Mouse (Mus musculus): ENCODE measurements at regions not wholly inside any gene's neighbourhood (a gene's known extent, or its start where the extent isn't known, plus 50 kb on each side); places are given as distances from the start of the nearest gene placed in this dataset.

- peak; percentile 96 for ATAC-seq
- WGBS: 26% methylated on average over 10 of the region's 10 CpGs
- Histone ChIP-seq H3K9ac (replicated peaks; ENCODE audit: low read length) (no peak overlapping the region), H3K4me2 (ENCODE audit: low read depth, low read length) (no peak overlapping the region), H3K9me3 (ENCODE audit: low read length) (no peaks in the 10 kb centered on the region), H3K4me3 (ENCODE audit: low read length) (no peak overlapping the region), H3K36me3 (ENCODE audit: insufficient read depth, low read length) (no peaks in the 10 kb centered on the region), H3K27me3 (ENCODE audit: insufficient read depth, low read length) (no peaks in the 10 kb centered on the region), H3K27ac (no peak overlapping the region), H3K4me1 (ENCODE audit: insufficient read depth, low read length) (0 out of 2 replicates have a peak, but pooled peaks cover 3% of the 10 kb centered on the region)
- DNase-seq (ENCODE audit: low spot score): peak; percentile 94
- peak; percentile 65 for TF ChIP-seq CTCF (IDR thresholded peaks at IDR 0.05; ENCODE audit: low read depth)
Measured at GRCm38 (mm10) chr2:128245544-128245943, 119.7 kb downstream of the Bcl2l11 start.

DNA sequence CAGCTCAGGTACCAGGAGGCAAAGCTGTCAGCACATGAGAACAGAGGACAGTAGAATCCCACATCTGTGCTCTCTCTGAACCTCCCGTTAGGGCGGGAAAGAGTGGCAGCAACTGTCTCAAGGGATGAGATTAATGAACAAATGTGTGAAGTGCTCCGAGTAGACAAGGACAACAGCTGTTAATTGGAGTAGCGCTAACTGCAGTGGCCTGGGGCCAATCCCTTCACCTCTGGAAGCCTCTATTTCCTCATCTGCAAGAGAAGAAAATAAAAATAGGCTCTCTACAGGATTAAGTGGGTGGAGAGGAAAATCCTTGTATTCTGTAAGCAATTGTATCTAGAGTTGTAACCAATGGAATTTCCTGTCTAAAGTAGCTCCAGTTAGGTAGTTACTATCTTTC is 122.1 kb downstream of the Bcl2l11 start:
- Histone ChIP-seq H3K4me3 (ENCODE audit: low read length) (no peak overlapping the region), H3K9me3 (ENCODE audit: low read length) (no peaks in the 10 kb centered on the region), H3K27ac (no peak overlapping the region), H3K4me1 (ENCODE audit: insufficient read depth, low read length) (0 out of 2 replicates have a peak, but pooled peaks cover 3% of the 10 kb centered on the region), H3K36me3 (ENCODE audit: insufficient read depth, low read length) (no peaks in the 10 kb centered on the region), H3K9ac (replicated peaks; ENCODE audit: low read length) (no peak overlapping the region), H3K27me3 (ENCODE audit: insufficient read depth, low read length) (no peaks in the 10 kb centered on the region), H3K4me2 (ENCODE audit: low read depth, low read length) (no peak overlapping the region)
- ATAC-seq (no peak), DNase-seq (ENCODE audit: low spot score) (no peak)
- WGBS: 41% methylated on average over 4 of the region's 4 CpGs
- no peak for TF ChIP-seq CTCF (IDR thresholded peaks at IDR 0.05; ENCODE audit: low read depth)

GRCm38 (mm10) chr2:128249188-128249587 is 123.3 kb downstream of the Bcl2l11 start:
- no peak overlapping the region for H3K27ac ChIP-seq
- H3K36me3 ChIP-seq (ENCODE audit: insufficient read depth, low read length): no peaks in the 10 kb centered on the region
- DNase-seq (ENCODE audit: low spot score): no peak
- no peak overlapping the region for H3K4me3 ChIP-seq (ENCODE audit: low read length)
- no peak for ATAC-seq
- no peak overlapping the region for H3K9ac ChIP-seq (replicated peaks; ENCODE audit: low read length)
- H3K4me1 ChIP-seq (ENCODE audit: insufficient read depth, low read length): 0 out of 2 replicates have a peak, but pooled peaks cover 3% of the 10 kb centered on the region
- no peaks in the 10 kb centered on the region for H3K9me3 ChIP-seq (ENCODE audit: low read length)
- no peak for TF ChIP-seq CTCF (IDR thresholded peaks at IDR 0.05; ENCODE audit: low read depth)
- H3K4me2 ChIP-seq (ENCODE audit: low read depth, low read length): no peak overlapping the region
- WGBS: 96% methylated on average over 4 of the region's 4 CpGs
- no peaks in the 10 kb centered on the region for H3K27me3 ChIP-seq (ENCODE audit: insufficient read depth, low read length)

DNA sequence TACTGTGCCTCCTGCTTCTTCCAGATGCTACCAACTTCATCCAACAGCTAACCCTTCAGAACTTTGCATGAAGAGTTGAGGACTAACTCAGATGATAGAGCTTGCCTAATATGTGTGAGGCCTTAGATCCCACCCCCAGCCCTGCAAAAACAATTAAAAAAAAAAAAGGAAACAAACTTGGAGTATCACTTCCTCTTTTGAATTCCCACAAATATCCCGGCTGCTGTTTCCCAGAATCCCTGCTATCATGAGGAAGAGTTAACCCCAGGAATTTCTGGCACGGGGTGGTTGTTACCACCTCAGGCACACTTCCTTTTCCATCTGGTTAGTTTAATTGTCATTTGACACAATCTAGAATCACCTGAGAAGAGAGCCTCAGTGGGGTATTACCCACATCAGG is 123.8 kb downstream of the Bcl2l11 start:
- no peak overlapping the region for H3K27ac ChIP-seq
- TF ChIP-seq CTCF (IDR thresholded peaks at IDR 0.05; ENCODE audit: low read depth): no peak
- no peaks in the 10 kb centered on the region for H3K36me3 ChIP-seq (ENCODE audit: insufficient read depth, low read length)
- 0 out of 2 replicates have a peak, but pooled peaks cover 3% of the 10 kb centered on the region for H3K4me1 ChIP-seq (ENCODE audit: insufficient read depth, low read length)
- no peaks in the 10 kb centered on the region for H3K27me3 ChIP-seq (ENCODE audit: insufficient read depth, low read length)
- ATAC-seq (no peak), DNase-seq (ENCODE audit: low spot score) (no peak)
- no peak overlapping the region for H3K4me2 ChIP-seq (ENCODE audit: low read depth, low read length)
- H3K9me3 ChIP-seq (ENCODE audit: low read length): no peaks in the 10 kb centered on the region
- H3K9ac ChIP-seq (replicated peaks; ENCODE audit: low read length): no peak overlapping the region
- WGBS: 92% methylated on average over 2 of the region's 2 CpGs
- H3K4me3 ChIP-seq (ENCODE audit: low read length): no peak overlapping the region

DNA sequence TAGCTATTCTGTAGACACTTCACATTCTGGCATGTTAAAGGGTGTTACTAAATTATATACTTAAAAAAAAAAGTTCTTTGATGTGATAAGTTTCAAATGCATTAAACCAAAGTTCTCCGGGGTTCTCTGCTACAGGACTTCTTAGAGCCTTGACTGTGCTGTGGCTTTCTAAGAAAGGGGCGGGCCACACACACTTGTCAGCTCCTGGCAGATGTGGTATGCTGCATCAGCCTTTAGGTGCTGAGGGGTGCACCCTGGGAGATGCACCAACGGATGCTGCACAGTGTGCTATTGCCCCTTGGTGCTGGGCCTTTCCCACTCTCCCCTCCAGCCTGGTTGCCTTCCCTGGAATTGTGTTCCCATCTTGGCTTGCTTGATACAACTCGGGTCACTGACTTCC is 125.0 kb downstream of the Bcl2l11 start:
- 86% methylated on average over 4 of the region's 4 CpGs for WGBS
- ATAC-seq: no peak
- no peak overlapping the region for H3K4me2 ChIP-seq (ENCODE audit: low read depth, low read length)
- no peak for DNase-seq (ENCODE audit: low spot score)
- H3K9ac ChIP-seq (replicated peaks; ENCODE audit: low read length): no peak overlapping the region
- no peak overlapping the region for H3K4me3 ChIP-seq (ENCODE audit: low read length)
- H3K9me3 ChIP-seq (ENCODE audit: low read length): no peaks in the 10 kb centered on the region
- TF ChIP-seq CTCF (IDR thresholded peaks at IDR 0.05; ENCODE audit: low read depth): no peak
- H3K27ac ChIP-seq: no peak overlapping the region
- no peaks in the 10 kb centered on the region for H3K27me3 ChIP-seq (ENCODE audit: insufficient read depth, low read length)
- no peaks in the 10 kb centered on the region for H3K4me1 ChIP-seq (ENCODE audit: insufficient read depth, low read length)
- no peaks in the 10 kb centered on the region for H3K36me3 ChIP-seq (ENCODE audit: insufficient read depth, low read length)

DNA sequence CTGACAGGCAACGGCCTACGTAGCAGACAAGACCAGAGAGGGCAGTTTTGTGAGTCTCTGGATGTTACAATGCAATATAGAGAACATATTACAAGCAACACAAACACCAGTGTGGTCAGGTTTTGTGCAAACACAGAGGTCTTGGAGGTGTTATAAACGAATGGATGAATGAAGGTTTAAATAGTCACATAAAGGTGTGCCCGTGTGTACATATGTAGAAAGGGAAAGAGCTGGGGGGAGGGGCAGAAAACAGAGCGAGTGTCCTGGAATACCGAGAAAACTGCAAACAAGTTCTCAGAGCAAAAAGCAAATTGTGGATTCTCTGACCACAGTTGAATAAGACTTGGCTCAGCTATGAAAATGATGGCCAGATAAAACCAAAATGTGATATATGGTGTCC is 130.8 kb downstream of the Bcl2l11 start:
- TF ChIP-seq CTCF (IDR thresholded peaks at IDR 0.05; ENCODE audit: low read depth): no peak
- H3K4me1 ChIP-seq (ENCODE audit: insufficient read depth, low read length): no peaks in the 10 kb centered on the region
- H3K27ac ChIP-seq: no peak overlapping the region
- no peak overlapping the region for H3K9ac ChIP-seq (replicated peaks; ENCODE audit: low read length)
- H3K27me3 ChIP-seq (ENCODE audit: insufficient read depth, low read length): no peaks in the 10 kb centered on the region
- ATAC-seq (no peak), DNase-seq (ENCODE audit: low spot score) (no peak)
- no peaks in the 10 kb centered on the region for H3K36me3 ChIP-seq (ENCODE audit: insufficient read depth, low read length)
- H3K9me3 ChIP-seq (ENCODE audit: low read length): no peaks in the 10 kb centered on the region
- no peak overlapping the region for H3K4me2 ChIP-seq (ENCODE audit: low read depth, low read length)
- WGBS: 86% methylated on average over 6 of the region's 6 CpGs
- H3K4me3 ChIP-seq (ENCODE audit: low read length): no peak overlapping the region

DNA sequence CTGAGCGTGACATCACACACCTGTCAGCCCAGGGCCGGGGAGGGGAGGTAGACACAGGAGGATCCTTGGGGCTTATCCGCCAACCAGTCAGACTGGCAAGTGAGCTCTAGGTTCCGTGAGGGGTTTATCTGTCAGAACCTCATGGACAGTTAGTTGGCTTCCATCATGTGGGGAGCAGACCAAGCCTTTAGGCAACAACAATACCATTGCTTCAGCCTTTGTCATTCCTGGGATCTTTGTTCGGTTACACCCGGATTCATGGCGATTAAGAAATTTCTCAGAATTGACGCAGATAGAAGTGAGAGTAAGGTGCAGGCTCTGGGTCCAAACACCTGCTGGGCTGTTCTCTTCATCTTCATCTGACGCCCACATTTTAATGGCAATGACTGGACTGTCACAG is 131.4 kb downstream of the Bcl2l11 start:
- H3K9me3 ChIP-seq (ENCODE audit: low read length): no peaks in the 10 kb centered on the region
- H3K4me3 ChIP-seq (ENCODE audit: low read length): no peak overlapping the region
- ATAC-seq: no peak
- no peak overlapping the region for H3K27ac ChIP-seq
- DNase-seq (ENCODE audit: low spot score): no peak
- WGBS: 79% methylated on average over 9 of the region's 9 CpGs
- no peaks in the 10 kb centered on the region for H3K4me1 ChIP-seq (ENCODE audit: insufficient read depth, low read length)
- TF ChIP-seq CTCF (IDR thresholded peaks at IDR 0.05; ENCODE audit: low read depth): no peak
- H3K36me3 ChIP-seq (ENCODE audit: insufficient read depth, low read length): no peaks in the 10 kb centered on the region
- no peaks in the 10 kb centered on the region for H3K27me3 ChIP-seq (ENCODE audit: insufficient read depth, low read length)
- H3K4me2 ChIP-seq (ENCODE audit: low read depth, low read length): no peak overlapping the region
- H3K9ac ChIP-seq (replicated peaks; ENCODE audit: low read length): no peak overlapping the region
